Mouse (Mus musculus) urinary bladder, postnatal 25 days (tissue): ENCODE data around the gene Tbx15.
A peak's percentile ranks its signal among the peaks of the same experiment; 100 is the strongest.

Experiments
- DNase-seq: peaks from one replicate; pipeline ENCODE4 v3.0.0; 2022; ENCODE audit warnings: low spot score

Tbx15 gene

DNA sequence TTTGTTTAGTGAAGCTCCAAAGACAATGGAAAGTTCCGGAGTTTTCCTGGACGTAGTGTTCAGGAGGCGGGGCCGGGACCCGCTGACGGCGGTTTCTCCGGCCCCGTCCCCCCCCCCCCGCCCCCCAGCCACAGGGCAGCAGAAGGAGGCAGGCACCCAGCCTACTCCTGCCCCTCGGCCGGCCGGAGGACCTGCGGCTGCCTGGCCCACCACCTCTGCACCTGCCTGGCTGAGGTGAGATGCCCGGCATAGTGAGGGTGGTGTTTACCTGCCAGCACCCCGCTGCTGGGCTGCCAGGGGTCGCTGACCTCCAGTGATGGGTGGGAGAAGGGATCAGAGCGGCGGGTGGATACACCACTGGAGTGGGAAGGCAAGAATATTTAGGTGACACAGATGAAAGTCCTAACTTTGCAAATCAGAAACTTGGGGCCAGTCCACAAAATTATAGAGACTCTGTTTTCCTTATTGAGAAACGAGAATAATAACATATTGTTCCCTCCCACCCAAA, at the start of gene Tbx15:
TSS of gene Tbx15 (plus strand) at position 169 of the 508 bp plus-strand sequence.
- DNase-seq = no peak

- DNase-seq = no peak
Measured at GRCm38 (mm10) chr3:99193576-99193975, 46.6 kb upstream of the Tbx15 start.

- DNase-seq = no peak
Measured at GRCm38 (mm10) chr3:99203331-99203730, 36.9 kb upstream of the Tbx15 start.

- DNase-seq = no peak
Measured at GRCm38 (mm10) chr3:99208416-99208815, 31.8 kb upstream of the Tbx15 start.

DNA sequence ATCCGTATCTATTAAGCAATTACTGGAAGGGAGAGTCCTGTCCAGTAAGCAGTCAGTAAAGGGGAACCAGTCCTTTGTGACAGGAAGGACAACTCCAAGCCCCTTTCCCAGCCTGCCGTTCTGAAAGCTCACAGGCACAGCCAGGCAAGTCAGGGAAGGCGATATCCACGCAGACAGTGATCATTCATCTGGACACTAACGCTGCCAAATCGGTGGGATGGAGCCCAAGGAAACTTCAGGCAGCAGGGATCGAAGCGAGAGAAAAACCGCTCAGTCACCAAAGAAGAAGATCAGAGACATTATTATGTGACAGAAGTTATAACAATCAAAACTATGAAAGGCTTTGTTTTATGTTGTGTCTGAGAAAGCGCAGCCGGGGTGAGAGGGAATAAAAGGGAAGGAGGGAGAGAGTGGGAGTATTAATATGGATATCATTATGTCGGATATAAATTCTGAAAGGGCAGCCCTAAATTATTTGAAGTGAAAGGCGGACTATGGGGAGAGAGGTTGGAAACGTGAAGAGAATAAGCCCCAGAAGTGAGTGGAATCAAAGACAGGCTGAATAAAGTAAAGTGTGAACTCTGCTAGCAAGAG, 29.0 kb upstream of the Tbx15 start:
- no peak for DNase-seq

GRCm38 (mm10) chr3:99227807-99228206, 12.4 kb upstream of the Tbx15 start:
- DNase-seq = no peak

DNA sequence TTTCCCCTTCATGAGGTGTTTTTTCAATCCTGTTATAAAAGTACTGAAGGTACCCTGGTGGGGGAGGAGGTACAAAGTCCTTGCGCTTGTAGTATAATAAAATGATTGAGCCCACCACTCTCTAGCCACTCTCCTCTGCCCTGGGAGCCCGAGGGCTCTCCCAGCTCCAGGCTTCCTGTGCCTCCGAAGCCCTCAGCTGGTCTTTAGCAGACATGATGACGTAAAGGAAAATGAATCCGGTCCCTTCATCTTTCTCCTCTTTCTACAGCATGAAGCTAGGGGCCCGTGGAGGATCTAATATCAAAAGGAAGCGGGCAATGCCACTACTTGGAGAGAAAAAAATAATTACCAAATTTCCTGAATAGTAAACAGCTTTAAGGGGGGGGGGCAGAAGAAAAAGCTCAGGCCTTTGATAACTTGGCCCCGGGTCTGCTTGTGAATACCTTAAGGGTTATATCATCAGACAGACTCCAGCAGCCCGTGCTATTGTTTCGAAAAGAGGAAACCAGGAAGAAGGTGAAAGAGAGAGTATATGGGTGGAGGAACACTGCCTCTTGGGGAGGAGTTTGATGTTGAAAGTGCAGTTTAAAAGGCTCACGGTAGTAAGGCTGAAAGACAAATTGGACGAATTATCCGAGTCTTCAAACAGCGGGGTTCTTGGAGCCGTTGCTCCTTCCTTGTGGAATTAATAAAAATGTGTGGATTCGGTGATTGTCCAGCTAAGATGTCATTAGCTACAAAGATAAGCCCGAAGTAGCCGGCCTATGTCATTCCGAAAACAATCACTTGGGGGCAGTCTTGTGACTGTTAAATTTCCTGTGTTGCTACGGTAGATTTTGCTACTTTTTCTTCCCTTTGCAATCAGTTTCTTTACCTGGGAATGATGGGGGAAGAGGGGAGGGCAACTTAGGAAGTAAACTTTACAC, 6.5 kb upstream of the Tbx15 start:
- DNase-seq = peak; percentile 45

GRCm38 (mm10) chr3:99234319-99234869, 5.8 kb upstream of the Tbx15 start:
- DNase-seq = no peak

GRCm38 (mm10) chr3:99235116-99235803, 4.9 kb upstream of the Tbx15 start:
- DNase-seq = no peak

- no peak for DNase-seq
Measured at GRCm38 (mm10) chr3:99235804-99236755, 4.1 kb upstream of the Tbx15 start.

- DNase-seq = no peak
Measured at GRCm38 (mm10) chr3:99238691-99239090, 1.5 kb upstream of the Tbx15 start.

- no peak for DNase-seq
Measured at GRCm38 (mm10) chr3:99239301-99240045, 708 bp upstream of the Tbx15 start.

DNA sequence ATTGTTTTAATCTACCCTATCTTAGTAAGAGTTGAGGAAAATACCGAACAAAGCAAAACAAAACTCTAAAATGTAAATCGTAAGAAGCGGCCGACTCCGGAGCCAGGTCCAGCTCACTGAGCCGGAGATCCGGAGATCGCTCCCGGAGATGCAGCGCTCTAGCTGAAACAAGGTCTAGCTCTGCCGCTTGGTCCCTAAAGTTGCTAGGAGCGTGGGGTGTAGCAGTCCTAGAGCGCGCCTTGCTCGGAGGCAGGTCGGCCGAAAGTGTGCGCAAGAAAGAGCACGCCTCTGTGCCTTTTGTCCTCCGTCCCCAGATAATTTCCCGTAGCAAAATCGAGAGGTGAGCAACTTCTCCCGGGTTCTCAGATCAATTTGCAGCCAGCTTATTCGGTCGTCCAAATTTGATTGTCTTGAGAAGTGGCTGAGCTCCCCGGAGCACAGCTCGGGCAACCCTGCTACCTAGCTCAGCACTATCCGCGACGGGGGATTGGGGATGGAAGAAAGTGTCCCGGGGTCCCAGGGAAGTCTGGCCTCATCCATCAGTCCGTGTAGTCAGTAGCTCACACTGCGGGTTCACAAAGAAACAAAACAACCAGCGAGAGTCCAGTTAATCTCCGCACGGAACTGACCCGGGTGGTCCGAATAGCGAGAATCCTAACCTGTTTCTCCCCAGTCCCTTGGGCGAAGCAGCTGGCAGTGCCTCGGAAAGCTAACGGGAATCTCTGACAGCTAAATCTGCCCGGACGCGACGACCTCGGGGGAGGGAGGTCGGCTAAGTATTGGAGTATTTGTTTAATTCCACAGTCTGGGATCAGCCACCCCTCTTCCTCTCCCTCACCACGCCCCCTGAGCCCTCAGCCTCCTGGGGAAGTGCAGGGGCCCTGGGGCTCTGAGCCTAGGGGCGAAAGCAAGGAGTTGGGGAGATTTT, 894 bp downstream of the Tbx15 start:
- no peak for DNase-seq

DNA sequence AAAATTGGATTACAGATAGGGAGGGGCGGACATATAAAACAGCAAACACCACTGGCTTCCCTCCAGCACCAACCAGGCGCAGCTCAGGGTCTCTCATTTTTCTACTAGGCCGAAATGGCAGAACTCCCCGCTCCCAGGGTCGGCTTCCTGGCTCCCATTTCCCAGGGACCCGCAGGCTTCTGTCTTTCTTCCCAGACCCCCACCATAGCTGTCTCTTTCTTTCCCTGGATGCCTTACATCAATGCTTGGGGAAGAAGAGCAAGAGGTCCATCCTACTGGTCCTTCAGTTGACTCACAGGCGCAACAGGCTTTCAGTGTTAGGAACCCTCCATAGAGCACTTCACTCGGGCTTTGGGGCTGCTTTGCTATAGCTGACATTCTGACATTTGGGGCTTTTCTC, 2.3 kb downstream of the Tbx15 start:
- DNase-seq = no peak

DNA sequence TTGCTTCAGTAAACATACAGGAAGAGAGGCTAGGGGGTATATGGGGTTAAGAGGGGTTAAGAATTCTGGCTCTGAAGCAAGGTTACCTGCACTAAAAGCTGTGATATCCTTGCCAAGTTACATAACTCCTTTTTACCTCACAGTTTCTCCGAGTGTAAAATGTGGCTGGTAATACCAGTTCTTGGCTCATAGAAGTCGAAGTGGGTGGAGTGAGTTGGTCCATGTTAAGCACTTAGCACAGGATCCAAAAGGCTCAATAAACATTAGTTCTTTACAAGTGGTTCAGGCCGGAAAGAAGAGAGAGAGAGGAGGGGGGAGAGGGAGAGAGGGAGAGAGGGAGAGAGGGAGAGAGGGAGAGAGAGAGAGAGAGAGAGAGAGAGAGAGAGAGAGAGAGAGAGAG, 5.2 kb downstream of the Tbx15 start:
- DNase-seq = no peak

- no peak for DNase-seq
Measured at GRCm38 (mm10) chr3:99246629-99247028, 6.4 kb downstream of the Tbx15 start.

- DNase-seq = no peak
Measured at GRCm38 (mm10) chr3:99247586-99247985, 7.4 kb downstream of the Tbx15 start.

GRCm38 (mm10) chr3:99247996-99248801, 8.0 kb downstream of the Tbx15 start:
- no peak for DNase-seq
